Mouse (Mus musculus): Measurements from ENCODE around the gene Gm9970. TPM values are rescaled to one million over a fixed set of nuclear protein-coding genes. Genes with fewer than 3 reads are reported as not detected.

Gm9970 gene
- polyA plus RNA-seq, 1 experiment: 86.1 TPM

GRCm38 (mm10) chr5:31204421-31204820 lies 36.6 kb downstream of the Gm9970 start:
- Histone ChIP-seq H3K36me3 (ENCODE audit: control insufficient read depth, insufficient read depth, low read length) (peaks cover 5% of the 10 kb centered on the region; the same call in 1 of the 2 replicates), H3K4me3 (ENCODE audit: control insufficient read depth, low read depth, low read length) (no peak overlapping the region)
- TF ChIP-seq POLR2A (IDR thresholded peaks at IDR 0.05; ENCODE audit: control insufficient read depth, low read depth, low read length) (no peak), CTCF (IDR thresholded peaks at IDR 0.05; ENCODE audit: control insufficient read depth, insufficient read depth, insufficient replicate concordance, low read depth, low read length) (no peak)

GRCm38 (mm10) chr5:31203866-31204265 lies 37.2 kb downstream of the Gm9970 start:
- TF ChIP-seq POLR2A (IDR thresholded peaks at IDR 0.05; ENCODE audit: control insufficient read depth, low read depth, low read length) (no peak), CTCF (IDR thresholded peaks at IDR 0.05; ENCODE audit: control insufficient read depth, insufficient read depth, insufficient replicate concordance, low read depth, low read length) (no peak)
- Histone ChIP-seq H3K4me1 (ENCODE audit: control insufficient read depth, insufficient read depth, low read length) (peaks cover 6% of the 10 kb centered on the region), H3K27me3 (ENCODE audit: control insufficient read depth, insufficient read depth, low read length) (no peaks in the 10 kb centered on the region), H3K4me3 (ENCODE audit: control insufficient read depth, low read depth, low read length) (peak overlapping the region; percentile 45; the same call in 1 of the 2 replicates), H3K36me3 (ENCODE audit: control insufficient read depth, insufficient read depth, low read length) (peaks cover 5% of the 10 kb centered on the region; the same call in 1 of the 2 replicates), H3K27ac (ENCODE audit: control insufficient read depth, insufficient read depth, low read depth, low read length) (no peak overlapping the region)

More at GRCm38 (mm10) chr5:31204421-31204820, 36.6 kb downstream of the Gm9970 start:
- H3K27me3 ChIP-seq (ENCODE audit: control insufficient read depth, insufficient read depth, low read length): no peaks in the 10 kb centered on the region
- peaks cover 6% of the 10 kb centered on the region for H3K4me1 ChIP-seq (ENCODE audit: control insufficient read depth, insufficient read depth, low read length)
- no peak overlapping the region for H3K27ac ChIP-seq (ENCODE audit: control insufficient read depth, insufficient read depth, low read depth, low read length)

GRCm38 (mm10) chr5:31202933-31203332 lies 38.1 kb downstream of the Gm9970 start:
- Histone ChIP-seq H3K4me1 (ENCODE audit: control insufficient read depth, insufficient read depth, low read length) (peaks cover 6% of the 10 kb centered on the region), H3K27ac (ENCODE audit: control insufficient read depth, insufficient read depth, low read depth, low read length) (peak overlapping the region; percentile 97), H3K27me3 (ENCODE audit: control insufficient read depth, insufficient read depth, low read length) (no peaks in the 10 kb centered on the region), H3K4me3 (ENCODE audit: control insufficient read depth, low read depth, low read length) (peak overlapping the region; percentile 95), H3K36me3 (ENCODE audit: control insufficient read depth, insufficient read depth, low read length) (peaks cover 5% of the 10 kb centered on the region)
- TF ChIP-seq CTCF (IDR thresholded peaks at IDR 0.05; ENCODE audit: control insufficient read depth, insufficient read depth, insufficient replicate concordance, low read depth, low read length): no peak
- TF ChIP-seq POLR2A (IDR thresholded peaks at IDR 0.05; ENCODE audit: control insufficient read depth, low read depth, low read length): no peak

- Histone ChIP-seq H3K27me3 (ENCODE audit: control insufficient read depth, insufficient read depth, low read length) (no peaks in the 10 kb centered on the region), H3K4me1 (ENCODE audit: control insufficient read depth, insufficient read depth, low read length) (peaks cover 6% of the 10 kb centered on the region), H3K27ac (ENCODE audit: control insufficient read depth, insufficient read depth, low read depth, low read length) (peak within 1 kb of the TSS; percentile 97), H3K36me3 (ENCODE audit: control insufficient read depth, insufficient read depth, low read length) (peaks cover 3% of the 10 kb centered on the region), H3K4me3 (ENCODE audit: control insufficient read depth, low read depth, low read length) (peak within 1 kb of the TSS; percentile 95)
- TF ChIP-seq POLR2A (IDR thresholded peaks at IDR 0.05; ENCODE audit: control insufficient read depth, low read depth, low read length) (peak; percentile 93), CTCF (IDR thresholded peaks at IDR 0.05; ENCODE audit: control insufficient read depth, insufficient read depth, insufficient replicate concordance, low read depth, low read length) (peak; percentile 38; the same call in 1 of the 2 replicates)
These were observed 39.1 kb downstream of the Gm9970 start, which contains the start of gene Zfp513 for GRCm38 (mm10) chr5:31201742-31202590. Gene Zfp513, minus strand, starts transcription at chr5:31202303.

DNA sequence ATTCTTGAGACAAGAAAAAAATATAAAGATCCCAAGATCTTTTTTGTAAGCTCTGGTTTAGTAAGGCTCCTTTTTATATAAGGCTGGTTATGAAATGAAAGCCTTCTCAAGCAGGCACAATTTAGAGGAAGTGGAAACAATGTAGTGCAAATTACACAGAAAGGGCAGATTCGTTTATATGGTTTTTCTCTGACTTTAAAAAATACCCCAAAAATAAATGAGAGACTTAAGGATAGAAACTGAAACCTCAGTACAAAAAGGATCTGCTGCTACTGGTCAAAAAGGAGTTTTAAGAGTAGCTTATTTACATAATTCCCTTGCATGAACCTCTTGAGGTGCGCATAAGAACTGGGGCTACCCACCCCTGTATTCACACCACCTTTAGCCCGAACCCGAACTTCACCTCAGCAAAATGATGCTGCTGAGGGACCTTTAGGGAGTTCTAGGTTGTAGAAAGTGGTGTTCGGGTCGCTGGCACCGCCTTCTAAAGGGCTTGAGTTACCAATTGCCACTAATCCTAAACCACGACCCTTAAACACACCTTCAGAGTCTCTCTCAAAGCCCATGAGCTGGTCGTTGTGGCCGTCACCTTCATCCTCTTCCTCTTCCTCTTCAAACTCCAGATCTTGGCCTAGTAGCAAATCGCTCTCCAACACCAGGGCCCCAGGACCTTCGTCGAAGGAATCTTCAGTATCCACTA lies 39.8 kb downstream of the Gm9970 start:
- peaks cover 6% of the 10 kb centered on the region for H3K4me1 ChIP-seq (ENCODE audit: control insufficient read depth, insufficient read depth, low read length)
- TF ChIP-seq CTCF (IDR thresholded peaks at IDR 0.05; ENCODE audit: control insufficient read depth, insufficient read depth, insufficient replicate concordance, low read depth, low read length): no peak
- TF ChIP-seq POLR2A (IDR thresholded peaks at IDR 0.05; ENCODE audit: control insufficient read depth, low read depth, low read length): no peak
- H3K27ac ChIP-seq (ENCODE audit: control insufficient read depth, insufficient read depth, low read depth, low read length): peak overlapping the region; percentile 85
- peaks cover 2% of the 10 kb centered on the region for H3K36me3 ChIP-seq (ENCODE audit: control insufficient read depth, insufficient read depth, low read length)
- peak overlapping the region; percentile 95 for H3K4me3 ChIP-seq (ENCODE audit: control insufficient read depth, low read depth, low read length)
- H3K27me3 ChIP-seq (ENCODE audit: control insufficient read depth, insufficient read depth, low read length): no peaks in the 10 kb centered on the region

GRCm38 (mm10) chr5:31200327-31200768 lies 40.7 kb downstream of the Gm9970 start:
- H3K27ac ChIP-seq (ENCODE audit: control insufficient read depth, insufficient read depth, low read depth, low read length): no peak overlapping the region
- H3K27me3 ChIP-seq (ENCODE audit: control insufficient read depth, insufficient read depth, low read length): no peaks in the 10 kb centered on the region
- TF ChIP-seq CTCF (IDR thresholded peaks at IDR 0.05; ENCODE audit: control insufficient read depth, insufficient read depth, insufficient replicate concordance, low read depth, low read length) (no peak), POLR2A (IDR thresholded peaks at IDR 0.05; ENCODE audit: control insufficient read depth, low read depth, low read length) (no peak)
- H3K4me1 ChIP-seq (ENCODE audit: control insufficient read depth, insufficient read depth, low read length): peaks cover 6% of the 10 kb centered on the region
- H3K4me3 ChIP-seq (ENCODE audit: control insufficient read depth, low read depth, low read length): no peak overlapping the region
- H3K36me3 ChIP-seq (ENCODE audit: control insufficient read depth, insufficient read depth, low read length): no peaks in the 10 kb centered on the region; the same call in none of the 2 replicates

- no peak overlapping the region for H3K4me3 ChIP-seq (ENCODE audit: control insufficient read depth, low read depth, low read length)
- H3K4me1 ChIP-seq (ENCODE audit: control insufficient read depth, insufficient read depth, low read length): peaks cover 6% of the 10 kb centered on the region
- H3K27me3 ChIP-seq (ENCODE audit: control insufficient read depth, insufficient read depth, low read length): no peaks in the 10 kb centered on the region
- H3K27ac ChIP-seq (ENCODE audit: control insufficient read depth, insufficient read depth, low read depth, low read length): no peak overlapping the region
- 0 out of 2 replicates have a peak, but pooled peaks have one; percentile 10 for TF ChIP-seq CTCF (IDR thresholded peaks at IDR 0.05; ENCODE audit: control insufficient read depth, insufficient read depth, insufficient replicate concordance, low read depth, low read length)
- 0 out of 2 replicates have a peak, but pooled peaks have one; percentile 27 for TF ChIP-seq POLR2A (IDR thresholded peaks at IDR 0.05; ENCODE audit: control insufficient read depth, low read depth, low read length)
- H3K36me3 ChIP-seq (ENCODE audit: control insufficient read depth, insufficient read depth, low read length): no peaks in the 10 kb centered on the region; the same call in none of the 2 replicates
These were observed 41.1 kb downstream of the Gm9970 start for GRCm38 (mm10) chr5:31199893-31200292.
